Mouse (Mus musculus): ENCODE data around the gene Mindy4.

Gene Mindy4

DNA sequence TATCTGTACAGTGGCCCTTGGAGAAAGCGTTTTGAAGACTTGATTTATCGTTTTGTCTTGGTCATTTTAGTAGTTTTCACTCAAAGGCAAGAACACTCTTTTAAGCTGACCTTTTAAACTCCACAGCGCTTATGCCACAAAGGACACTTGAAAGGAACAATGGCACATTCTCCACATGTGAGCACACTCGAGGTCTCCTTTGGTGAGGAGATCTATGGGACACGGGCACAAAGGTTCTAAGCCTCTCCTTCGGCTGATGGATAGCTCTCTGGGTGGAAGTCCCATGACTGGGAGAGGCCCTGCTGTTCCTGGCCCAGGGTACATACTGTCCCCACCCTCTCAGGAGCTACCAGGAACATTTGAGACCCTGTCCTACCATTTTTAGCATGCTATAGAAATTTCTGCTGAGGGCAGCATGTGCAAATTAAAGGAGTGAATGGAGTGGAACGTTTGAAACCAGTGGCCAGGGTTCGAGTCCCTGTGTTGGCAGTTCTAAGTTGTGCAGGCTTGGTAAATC lies 49.6 kb downstream of the Mindy4 start:
- in situ Hi-C loops (cut with MseI, MboI): no loop called here

DNA sequence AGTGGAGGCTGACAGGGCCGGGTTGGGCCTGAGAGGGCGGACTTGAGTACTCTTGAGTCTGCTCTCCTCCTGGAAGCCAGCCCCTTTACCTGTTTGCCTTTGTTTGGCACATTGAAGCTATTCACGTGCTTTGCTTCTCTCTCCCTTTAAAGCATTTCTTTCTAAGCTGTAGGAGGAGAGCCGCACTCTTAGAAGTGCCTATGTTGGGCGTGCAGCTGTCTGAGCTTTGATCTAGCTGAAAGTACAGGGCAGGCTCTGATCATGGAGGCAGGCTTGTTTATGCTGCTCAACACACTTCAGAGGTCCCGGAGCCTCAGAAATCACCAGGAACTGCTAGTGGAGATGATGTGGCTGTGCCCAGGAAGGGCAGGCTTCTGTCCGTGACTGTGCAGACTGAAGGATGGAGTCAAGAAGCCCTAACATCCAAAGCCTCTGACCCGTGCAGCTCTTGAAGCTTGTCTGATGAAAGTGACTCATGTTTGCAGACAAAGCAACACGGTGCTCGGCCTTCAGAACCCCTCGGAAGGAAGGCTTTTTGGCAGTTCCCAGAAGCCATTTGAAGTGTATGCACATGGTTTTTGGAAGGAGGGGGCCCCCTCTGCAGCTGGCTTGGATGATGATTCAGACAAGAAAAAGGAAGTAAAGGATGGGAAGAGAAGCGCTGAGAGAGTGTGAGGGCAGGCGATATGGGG lies 53.5 kb downstream of the Mindy4 start:
- in situ Hi-C loops (cut with MseI, MboI): no loop called here

DNA sequence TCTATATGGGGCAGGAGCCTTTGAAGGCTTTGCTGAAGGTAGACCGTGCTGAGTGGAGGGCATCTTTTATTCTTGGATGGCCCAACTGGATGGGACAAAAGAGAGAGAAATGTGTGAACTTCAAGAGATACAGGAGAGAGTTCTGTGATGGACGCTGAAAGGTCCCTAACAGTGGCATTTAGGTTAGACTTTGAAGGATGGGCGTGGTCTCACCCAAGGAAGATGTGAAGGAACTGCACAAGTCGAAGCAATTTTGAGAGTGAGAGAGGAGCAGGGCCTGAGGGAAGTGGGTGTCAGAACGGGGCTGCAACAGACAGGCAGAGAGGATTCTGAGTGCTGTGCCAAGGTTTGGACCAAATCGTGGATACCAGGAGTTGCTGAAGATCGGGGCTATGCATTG lies 54.1 kb downstream of the Mindy4 start:
- in situ Hi-C loops (cut with MseI, MboI): no loop called here

DNA sequence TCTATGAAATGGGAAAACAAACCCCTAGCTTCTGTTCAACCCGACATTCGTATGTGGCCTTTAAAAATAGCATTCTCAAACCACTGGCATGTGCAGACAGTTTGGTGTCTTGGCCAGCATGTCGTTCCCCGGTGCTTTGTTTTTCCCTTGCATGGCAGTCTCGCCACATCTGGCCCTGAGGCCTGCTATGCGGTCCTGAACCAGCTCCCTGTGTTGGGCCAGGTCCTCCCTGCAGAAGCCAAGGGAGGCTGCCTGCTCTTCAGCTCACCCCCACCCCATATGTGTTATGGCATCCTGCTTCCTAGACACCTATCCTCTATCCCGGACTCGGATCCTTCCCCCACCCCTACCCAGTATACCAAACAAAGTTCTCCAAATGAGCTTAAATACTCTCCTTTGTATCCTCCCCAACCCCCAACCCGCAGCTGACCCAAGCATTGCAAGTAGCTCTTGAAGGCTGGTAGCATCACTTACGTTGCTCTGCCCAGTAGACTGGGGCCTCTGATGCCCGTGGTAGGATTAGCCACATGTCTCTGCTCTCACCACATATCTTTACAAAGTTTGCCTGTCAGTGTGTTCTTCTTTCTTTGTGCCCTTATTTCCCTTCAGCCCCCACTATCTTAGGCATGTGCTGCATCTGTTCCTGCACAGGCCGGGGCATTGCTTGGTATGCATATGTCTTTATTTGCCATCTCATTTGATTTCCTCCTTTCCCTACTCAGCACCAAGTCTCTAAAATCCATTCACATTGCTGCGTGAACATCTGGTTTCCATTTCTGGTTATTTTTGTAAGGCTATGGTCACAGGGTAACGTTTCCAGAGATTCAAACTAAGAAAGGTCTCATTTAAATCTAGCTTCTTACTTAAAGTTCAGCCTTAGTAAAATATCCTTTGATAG lies 55.5 kb downstream of the Mindy4 start:
- in situ Hi-C loops (cut with MseI, MboI): no loop called here

DNA sequence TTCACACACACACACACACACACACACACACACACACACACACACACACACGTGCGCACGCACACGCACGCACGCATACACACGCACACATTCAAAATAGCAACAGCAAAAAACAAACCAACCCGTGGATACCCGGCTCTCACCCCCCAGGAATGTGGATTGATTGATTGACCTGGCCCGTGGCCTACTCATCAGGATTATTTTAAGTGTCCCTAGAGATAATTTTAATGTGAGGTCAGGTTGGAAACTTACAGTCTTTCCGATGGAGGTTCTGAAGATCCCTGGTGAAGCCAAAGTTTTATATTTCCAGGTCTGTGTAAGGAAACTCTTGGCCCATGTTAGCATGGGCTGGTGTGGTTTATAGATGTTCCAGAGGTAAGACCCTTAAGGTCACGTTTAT lies 59.0 kb downstream of the Mindy4 start:
- in situ Hi-C loops (cut with MseI, MboI): no loop called here

DNA sequence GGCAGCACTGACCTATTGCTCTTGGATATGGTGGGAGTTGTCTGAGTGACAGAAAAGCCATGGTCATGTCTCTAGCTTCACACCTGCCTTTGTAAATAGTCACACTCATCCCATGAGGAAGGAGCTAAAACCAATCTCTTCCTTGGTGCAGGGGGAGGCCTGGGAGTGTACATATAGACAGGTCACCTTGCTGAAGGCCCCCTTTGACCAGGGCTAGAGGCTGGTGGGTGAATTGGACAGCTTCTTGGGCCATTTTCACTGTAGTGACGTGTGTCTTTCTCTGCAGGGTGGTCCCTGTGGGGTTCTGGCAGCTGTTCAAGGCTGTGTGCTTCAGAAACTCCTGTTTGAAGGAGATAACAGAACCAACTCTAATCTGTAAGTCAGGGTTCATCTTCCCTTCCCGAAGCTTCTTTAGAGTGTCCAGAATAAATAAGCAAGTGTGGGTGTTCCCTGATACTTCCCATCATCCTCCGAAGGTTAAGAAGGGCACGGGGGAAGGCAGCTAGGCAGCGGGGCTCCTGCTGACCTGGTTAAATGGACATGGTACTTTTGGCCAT lies 60.4 kb downstream of the Mindy4 start:
- in situ Hi-C loops (cut with MseI, MboI): no loop called here

DNA sequence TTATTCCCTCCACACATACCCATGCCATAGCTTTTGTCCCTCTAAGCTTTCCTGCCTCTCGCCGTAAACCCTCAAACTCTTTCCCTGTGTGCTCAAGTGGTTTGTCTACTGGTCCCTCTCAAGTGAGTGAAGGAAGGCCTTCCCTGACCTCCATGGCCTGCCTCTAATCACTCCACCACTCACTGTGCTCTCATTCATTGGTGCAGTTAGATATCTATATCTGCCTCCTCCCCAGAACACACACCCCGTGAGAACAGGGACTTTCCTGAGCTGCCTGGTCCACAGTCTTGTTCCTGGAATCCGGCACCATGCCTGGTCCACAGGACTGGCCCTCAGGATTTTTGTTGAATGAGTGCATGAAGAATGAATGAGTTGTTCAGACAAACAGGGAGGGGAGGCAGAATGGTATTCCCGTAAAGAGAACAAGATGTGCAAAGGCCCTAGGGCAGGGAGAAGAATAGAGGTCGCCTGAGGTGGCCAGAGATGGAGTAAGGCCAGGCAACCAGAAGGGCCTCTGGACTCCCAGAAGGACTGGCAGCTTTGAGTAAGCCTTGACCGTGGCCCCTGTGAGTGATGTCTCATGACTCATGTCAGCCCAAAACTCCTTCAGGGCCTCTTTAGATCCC lies 61.7 kb downstream of the Mindy4 start:
- in situ Hi-C loops (cut with MseI, MboI): no loop called here

DNA sequence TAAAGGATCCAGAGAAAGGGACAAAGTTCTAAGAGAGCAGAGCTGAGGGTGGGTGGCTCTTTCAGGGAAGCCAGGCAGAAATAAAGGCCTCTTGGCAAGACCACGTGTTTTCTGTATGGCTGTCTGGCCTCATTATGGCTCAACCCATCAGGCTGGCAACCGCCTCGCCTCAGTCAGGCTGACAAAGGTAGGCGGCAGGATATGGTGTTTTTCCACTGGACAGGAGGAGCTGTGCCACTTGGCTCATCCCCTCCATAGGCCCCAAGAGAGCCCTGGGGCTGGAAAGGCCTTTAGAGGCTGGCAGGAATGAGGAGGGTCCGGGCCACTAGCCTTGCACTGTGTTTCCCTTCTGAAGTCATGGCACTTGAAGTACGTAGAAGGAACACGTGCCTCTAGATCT lies 69.8 kb downstream of the Mindy4 start:
- in situ Hi-C loops (cut with MseI, MboI): no loop called here

DNA sequence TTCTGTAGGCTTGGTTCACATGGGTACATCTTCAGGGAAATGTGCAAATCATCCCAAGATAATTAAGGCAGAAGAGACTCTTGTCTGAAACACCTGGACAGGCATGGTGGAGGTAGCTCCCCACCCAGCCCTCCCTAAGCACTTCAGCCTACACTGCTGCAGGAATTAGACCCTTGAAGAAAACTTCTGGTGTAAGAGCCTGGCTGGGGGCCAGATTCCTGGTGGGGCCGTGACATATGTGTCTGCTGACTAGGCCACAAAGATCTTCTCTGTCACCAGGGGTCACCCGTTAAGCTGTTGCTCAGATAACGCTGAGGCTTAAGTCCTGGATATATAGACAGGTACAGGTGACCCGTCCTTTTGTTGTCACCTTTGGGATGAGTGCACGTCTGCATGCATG lies 70.3 kb downstream of the Mindy4 start:
- in situ Hi-C loops (cut with MseI, MboI): no loop called here

DNA sequence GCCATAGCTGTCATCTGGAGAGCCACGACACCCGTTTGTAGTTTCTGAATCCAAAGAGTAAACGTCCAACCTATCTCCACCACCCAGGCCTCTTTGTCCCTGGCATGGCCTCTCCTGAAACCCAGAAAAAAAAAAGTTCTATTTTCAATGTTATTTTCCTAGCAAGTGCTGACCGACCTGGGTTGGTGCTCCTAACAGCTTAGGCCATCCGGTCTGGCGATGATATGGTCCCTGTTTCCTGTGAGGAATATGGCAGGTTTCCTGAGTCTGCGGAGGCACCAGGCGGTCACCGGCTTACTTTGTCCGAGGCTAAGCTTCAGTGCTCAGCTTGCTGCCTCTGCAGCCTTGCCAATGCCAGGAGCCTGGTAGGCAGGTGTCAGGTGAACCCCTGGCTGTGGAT lies 71.8 kb downstream of the Mindy4 start:
- in situ Hi-C loops (cut with MseI, MboI): no loop called here

DNA sequence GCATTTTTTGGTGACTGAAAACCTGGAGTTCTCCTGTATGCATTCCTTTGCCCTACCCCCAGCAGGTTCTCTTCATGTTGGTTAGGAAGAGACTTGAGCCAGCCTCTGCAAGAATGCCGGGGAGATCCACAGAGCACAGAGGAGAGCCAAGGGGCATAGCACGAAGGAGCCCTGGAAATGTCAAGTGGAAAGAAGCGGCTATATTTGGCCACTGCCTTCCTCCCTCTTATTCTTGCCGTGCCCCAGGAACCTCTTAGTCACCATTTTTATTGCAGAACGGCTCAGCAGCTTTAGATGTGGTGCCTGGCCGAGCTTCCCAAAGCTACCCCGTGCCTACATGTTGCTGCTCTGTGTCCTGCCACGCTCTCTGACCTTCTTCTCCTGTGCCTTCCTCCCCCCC lies 72.6 kb downstream of the Mindy4 start:
- in situ Hi-C loops (cut with MseI, MboI): no loop called here

DNA sequence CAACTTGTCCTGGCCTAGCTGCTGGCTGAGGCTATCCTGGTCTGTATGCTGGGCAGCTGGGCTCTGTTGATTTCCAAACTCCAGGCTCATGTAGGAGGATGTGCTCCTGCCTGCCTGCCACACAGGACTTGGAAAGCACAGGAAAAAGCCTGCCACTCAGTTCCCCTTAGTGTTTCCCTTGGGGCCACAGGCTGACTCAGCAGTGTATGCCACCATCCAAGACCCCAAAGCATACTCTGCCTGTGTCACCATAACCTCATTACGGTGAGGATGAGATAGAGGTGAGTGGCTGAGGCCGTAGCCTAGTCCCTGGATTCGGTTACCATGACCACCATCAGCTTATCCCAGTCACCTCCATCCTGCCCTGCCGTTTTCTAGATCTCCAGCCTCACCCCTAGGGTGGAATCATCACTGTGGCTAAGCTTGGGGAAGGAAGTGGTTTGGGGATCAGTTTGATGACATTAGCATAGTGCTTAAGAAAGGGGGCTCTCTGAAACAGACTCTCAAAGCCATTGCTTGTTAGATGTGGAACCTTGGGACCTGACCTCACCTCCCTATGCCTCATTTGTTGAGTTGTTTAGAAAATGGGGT lies 73.6 kb downstream of the Mindy4 start:
- in situ Hi-C loops (cut with MseI, MboI): no loop called here

DNA sequence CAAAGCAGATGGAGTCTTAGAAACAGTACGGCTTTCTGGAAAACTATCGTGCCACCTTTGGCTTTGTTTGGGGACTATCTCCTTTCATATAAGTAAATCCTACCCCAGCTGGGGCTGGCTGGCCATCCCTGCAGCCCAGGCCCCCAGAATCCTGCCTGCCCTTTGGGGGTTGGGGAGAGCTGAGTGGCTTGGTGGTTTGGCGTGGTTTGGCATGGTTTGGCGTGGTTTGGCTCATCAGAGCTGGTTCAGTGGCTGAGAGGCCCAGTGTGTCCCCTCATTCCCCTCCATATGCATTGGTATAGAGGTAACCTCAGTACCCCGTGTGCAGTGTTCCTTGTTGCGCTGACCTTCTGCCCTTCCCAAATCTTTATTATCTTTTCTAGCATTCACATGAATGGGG lies 74.9 kb downstream of the Mindy4 start:
- in situ Hi-C loops (cut with MseI, MboI): no loop called here

DNA sequence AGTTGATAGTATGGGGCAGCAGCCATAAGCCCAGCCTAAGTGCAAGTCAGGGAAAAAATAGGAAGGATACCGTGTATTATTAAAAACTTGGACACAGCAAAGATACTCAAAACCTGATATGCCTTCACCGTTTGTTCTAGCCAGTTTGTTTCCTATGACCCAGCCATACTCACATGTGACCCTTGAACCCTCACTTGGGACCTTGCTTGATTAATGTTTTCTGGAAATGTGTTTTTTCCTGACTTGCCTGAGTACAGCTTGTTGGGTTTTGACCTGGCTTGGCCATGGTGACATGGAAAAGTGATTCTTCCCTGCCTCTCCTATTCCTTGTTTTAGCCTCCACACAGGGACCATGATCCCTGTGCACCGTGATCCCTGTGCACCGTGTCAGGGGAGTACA lies 75.3 kb downstream of the Mindy4 start:
- in situ Hi-C loops (cut with MseI, MboI): no loop called here

DNA sequence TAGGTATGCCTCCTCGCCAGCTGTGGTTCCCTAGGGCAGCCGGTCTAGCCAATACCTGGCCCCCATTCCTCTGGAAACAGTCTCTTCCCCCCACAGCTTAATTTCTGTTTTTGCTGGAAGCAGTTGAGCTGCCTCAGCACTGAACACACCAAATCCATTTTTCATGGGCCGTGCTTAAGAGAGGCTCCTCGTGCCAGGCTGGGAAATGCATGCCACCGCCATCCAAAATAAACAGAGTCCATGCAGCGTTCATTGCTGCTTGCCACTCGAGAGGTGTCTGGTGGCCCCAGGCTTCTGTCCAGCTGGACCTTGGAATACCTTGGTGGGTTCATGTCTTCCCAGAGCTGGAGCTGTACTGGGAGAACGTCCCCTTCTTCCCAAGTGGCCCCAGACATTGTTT lies 77.8 kb downstream of the Mindy4 start:
- in situ Hi-C loops (cut with MseI, MboI): no loop called here

DNA sequence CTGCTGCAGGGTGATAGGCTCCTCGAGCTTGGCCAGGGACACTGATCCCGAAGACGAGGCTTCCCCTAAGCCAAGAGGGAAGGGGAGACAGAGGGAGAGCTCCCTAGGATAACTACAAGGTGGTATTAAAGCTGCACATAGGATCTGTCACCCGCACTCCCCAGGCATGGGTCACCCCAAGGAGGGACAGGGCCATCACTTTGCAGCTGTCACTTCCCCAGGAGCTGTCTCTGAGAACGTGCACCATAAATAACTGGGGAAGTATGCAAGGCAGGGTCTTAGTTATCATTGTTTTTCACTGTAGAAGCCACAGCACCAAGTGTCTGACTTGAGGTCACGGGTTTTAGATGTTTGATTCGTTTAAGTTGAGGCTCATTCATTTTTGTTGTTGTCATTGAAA lies 78.5 kb downstream of the Mindy4 start:
- in situ Hi-C loops (cut with MseI, MboI): no loop called here

DNA sequence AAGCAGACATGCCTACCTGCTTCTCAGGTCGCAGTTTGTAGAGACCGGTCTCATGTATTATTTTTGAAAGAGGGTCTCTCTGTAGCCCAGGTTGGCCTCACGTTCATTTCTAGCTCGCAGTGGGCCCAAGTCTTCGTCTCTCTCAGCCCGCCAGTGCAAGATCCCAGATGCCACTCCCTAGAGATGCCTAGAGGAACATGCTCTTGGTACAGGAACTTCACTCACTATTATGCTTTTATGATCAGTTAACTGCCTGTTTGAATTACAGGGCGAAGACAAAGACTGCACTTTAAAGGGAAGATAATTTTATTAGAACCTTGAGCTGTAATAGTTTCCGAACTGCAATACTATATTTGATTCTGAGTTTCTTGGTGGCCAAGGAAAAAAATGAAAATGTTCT lies 79.2 kb downstream of the Mindy4 start:
- in situ Hi-C loops (cut with MseI, MboI): no loop called here

DNA sequence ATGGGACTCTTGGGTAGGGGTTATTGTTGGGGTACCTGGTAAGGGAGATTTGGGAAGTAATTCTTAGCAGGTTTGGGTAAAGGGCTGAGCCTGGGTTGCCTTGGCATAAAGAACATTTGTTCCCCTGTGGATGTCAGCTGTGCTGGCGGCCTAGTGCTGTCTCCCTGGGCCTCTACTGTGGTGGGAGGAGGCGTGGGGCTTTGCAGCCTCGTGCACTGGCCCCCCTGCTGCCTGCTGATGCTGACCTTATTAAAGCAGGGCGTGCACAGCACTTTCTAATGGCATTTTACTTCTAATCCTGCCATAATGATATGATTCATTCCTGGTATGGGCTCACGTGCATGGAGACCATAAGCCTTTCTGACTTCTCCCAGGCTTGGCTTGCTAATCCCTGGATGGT lies 82.0 kb downstream of the Mindy4 start:
- in situ Hi-C loops (cut with MseI, MboI): no loop called here

DNA sequence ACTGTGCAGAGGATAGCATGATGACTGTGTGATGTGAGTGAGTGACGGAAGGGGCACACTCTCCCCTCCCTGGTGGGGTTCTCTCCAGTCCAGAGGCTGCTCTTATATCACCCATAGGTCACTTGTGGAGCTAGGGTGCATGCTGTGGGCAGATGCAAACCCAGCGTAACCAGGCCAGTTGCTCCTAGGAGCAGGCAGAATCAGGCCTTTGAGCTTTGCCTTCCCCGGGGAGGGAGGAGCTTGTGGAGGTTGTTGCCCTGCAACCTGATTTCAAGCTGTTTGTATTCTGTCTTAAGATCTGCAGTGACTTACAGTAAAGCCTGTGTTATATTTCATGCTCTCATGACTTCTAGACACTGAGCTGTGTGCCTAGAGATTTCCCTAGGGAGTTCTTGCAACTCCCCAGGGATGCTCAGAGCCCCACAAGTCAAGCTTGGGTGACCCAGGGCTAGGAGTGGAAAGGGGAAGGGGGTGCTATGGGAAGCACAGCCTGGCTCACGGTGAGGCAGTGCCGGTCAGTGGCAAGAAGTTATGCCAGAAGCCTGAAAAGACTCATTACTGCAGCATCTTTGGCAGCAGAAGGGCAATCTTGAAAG lies 84.9 kb downstream of the Mindy4 start:
- in situ Hi-C loops (cut with MseI, MboI): no loop called here

DNA sequence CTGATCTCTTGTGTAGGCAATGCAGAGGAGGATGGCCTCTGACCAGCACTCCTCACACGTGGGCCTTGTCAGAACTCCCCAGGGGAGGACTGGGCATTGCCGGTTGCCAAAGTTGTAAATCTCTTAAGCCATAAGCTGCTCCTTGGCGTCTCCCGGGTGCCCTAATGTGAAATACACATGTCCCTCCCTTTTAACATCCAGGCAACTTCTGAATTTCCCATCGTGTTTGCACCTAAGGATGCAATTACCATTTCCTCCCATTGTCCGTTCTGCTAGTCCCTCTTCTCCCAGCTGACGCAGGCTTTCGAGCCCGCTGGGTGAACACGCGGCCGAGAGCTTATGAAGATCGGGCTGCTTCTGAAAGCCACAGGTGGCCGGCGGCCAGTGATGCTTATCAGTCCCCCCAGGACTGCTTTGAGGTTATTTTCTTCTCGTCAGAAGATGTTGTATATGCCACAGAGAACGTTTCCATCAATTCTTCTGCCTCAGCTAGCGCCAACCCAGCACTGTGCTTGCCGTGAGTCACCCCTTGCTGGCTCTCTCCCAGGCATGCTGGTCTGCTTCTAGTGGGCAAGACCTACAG lies 91.5 kb downstream of the Mindy4 start:
- in situ Hi-C loops (cut with MseI, MboI): no loop called here

DNA sequence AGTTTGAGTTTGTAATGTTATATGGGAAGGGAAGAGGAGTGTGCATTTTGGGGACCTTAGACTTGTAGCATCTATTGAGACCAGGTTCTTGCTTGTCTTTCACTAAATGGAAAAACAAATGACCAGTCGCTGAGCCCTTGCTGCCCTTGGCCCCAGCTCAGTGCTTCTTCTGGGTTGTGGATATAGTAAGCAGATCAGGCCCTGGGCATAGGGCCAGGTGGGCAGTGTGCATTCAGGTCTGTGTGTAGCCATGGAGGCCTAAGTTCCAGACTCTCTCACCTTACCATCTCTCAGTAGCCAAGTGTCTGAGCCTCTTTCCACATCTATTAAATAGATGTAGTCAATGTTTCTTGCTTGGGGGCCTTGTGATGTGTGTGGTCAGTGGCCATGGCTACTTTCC lies 92.1 kb downstream of the Mindy4 start:
- in situ Hi-C loops (cut with MseI, MboI): no loop called here
